Mouse (Mus musculus) midbrain, embryonic 12.5 days (tissue): ENCODE data around the gene Ppan. TPM values are rescaled to one million over a fixed set of nuclear protein-coding genes. Genes with fewer than 3 reads are reported as not detected.
A peak's percentile ranks its signal among the peaks of the same experiment; 100 is the strongest.

Experiments
- ATAC-seq: fragments of 200-750 bp; cut with Nextera tagmentation; 2 replicates; pipeline ENCODE4 v1.8.0; 2017; ENCODE audit warnings: low read depth, moderate TSS enrichment, moderate library complexity; ENCODE audit not compliant: low FRiP score
- H3K27ac ChIP-seq: fragments of 300-500 bp; sonication (generic); replicated peaks from 2 replicates; pipeline ENCODE4 v1.5.1; 2016; ENCODE audit warnings: mild to moderate bottlenecking
- H3K27me3 ChIP-seq: fragments of 300-500 bp; sonication (generic); 2 replicates; pipeline ENCODE4 v1.6.1; 2016; ENCODE audit warnings: mild to moderate bottlenecking
- H3K36me3 ChIP-seq: fragments of 300-500 bp; sonication (generic); 2 replicates; pipeline ENCODE4 v1.6.1; 2016
- H3K4me1 ChIP-seq: fragments of 300-500 bp; sonication (generic); 2 replicates; pipeline ENCODE4 v1.6.1; 2016
- H3K4me2 ChIP-seq: fragments of 300-500 bp; sonication (generic); replicated peaks from 2 replicates; pipeline ENCODE4 v1.6.1; 2016; ENCODE audit warnings: mild to moderate bottlenecking, moderate library complexity
- H3K4me3 ChIP-seq: fragments of 300-500 bp; sonication (generic); 2 replicates; pipeline ENCODE4 v1.5.1; 2016; ENCODE audit warnings: mild to moderate bottlenecking
- H3K9ac ChIP-seq: fragments of 300-500 bp; sonication (generic); replicated peaks from 2 replicates; pipeline ENCODE4 v1.6.1; 2016; ENCODE audit warnings: mild to moderate bottlenecking, moderate library complexity
- H3K9me3 ChIP-seq: fragments of 300-500 bp; sonication (generic); 2 replicates; pipeline ENCODE4 v1.6.1; 2016; ENCODE audit warnings: mild to moderate bottlenecking
- WGBS: fragments of 180-500 bp; shearing (Covaris S2); methylation state at CpG from one replicate; pipeline ENCODE4 v1.1.7; 2016; 5-methylcytosine and 5-hydroxymethylcytosine counted together
- microRNA-seq: library from miRNA; unstranded; fragments of <30 nt; microRNA quantifications from one replicate; pipeline ENCODE4, GENCODE M21; 2017
- polyA plus RNA-seq: library from polyadenylated mRNA; unstranded; fragments of >200 nt; fragmentation: Nextera tagmentation; extraction: Ambion mirVana; gene quantifications from 2 replicates; pipeline ENCODE4 v1.2.1, GENCODE M21; 2016

Gene Ppan
- polyA plus RNA-seq, 1 experiment from 2014 or later = 62.7 TPM

DNA sequence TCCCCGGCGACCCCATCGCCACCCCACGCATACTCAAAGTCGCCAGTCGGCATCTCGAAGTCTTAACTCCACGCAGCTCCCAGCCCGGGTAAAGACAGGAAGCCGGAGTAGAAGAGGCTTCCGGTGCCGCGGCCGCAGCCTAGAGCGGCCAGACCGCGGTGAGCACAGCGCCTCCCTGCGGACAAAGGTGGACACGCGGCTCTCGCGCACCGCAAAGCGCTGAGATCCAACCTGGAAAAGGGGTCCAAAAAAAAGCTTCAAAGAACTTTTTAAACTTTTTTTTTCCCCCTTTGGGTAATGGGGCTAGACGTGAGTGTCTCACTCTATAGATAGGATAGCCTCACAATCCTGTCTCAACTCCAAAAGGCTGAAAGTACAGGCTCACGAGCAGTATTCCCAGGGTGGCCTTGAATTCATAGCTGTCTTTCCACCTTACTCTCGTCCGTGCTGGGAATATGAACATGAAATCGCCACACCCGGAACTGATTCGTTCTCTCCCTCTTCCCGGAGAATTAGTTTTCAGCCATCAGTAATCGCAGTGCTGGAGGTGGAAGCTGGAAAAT is 10.6 kb downstream of the Ppan start, which contains the start of gene Eif3g:
Gene Eif3g (minus strand): TSS at position 113 of the 563 bp plus-strand sequence.
- Histone ChIP-seq H3K9me3 (no peaks in the 10 kb centered on the region), H3K9ac (peak within 1 kb of the TSS; percentile 89), H3K27me3 (no peaks in the 10 kb centered on the region), H3K4me3 (peak within 1 kb of the TSS; percentile 99), H3K36me3 (peaks cover 34% of the 10 kb centered on the region), H3K4me1 (peaks cover 14% of the 10 kb centered on the region), H3K4me2 (peak within 1 kb of the TSS; percentile 99), H3K27ac (peak within 1 kb of the TSS; percentile 11; the same call in 1 of the 2 replicates)
- ATAC-seq = peak; percentile 86
- WGBS = 6% methylated on average over 34 of the region's 34 CpGs

DNA sequence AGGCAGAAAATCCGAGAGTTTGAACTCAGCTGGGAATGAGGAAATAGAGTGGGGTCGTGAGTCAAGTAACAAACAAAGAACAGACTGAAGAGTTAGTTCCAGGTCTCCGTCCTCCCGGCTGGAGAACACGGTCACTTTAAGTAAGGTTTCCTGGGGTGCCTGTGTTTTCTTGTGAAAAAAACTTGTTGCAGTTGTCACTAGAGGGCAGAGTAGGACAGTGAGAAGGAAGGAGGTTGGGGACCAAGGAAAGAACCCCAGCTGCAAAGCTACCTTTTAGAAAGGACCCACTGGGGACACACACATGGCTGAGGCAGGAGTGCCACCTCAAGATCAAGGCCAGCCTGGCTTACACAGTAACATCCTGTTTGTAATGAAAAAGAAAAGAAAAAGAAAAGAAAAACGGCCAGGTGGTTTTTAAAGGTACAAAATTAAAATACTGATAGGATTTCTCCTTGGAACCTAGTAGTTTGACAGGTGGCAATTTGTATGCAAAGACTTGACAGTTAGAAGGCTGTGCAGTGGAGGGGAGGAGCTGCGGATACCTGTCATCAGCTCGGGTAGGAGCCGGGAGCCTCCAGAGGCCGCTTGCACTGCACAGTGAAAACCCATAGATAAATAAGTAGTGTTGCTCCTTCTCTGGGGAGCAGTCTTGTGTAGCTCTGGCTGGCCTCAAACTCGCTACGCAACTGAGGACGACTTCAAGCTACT is 13.6 kb downstream of the Ppan start:
- no peaks in the 10 kb centered on the region for H3K27me3 ChIP-seq
- no peak overlapping the region for H3K4me3 ChIP-seq
- no peak for ATAC-seq
- H3K9ac ChIP-seq = no peak overlapping the region
- H3K4me2 ChIP-seq = no peak overlapping the region
- H3K4me1 ChIP-seq = peaks cover 14% of the 10 kb centered on the region
- H3K9me3 ChIP-seq = no peaks in the 10 kb centered on the region
- H3K27ac ChIP-seq = no peak overlapping the region
- H3K36me3 ChIP-seq = peaks cover 29% of the 10 kb centered on the region
- WGBS = 21% methylated on average over 13 of the region's 13 CpGs

DNA sequence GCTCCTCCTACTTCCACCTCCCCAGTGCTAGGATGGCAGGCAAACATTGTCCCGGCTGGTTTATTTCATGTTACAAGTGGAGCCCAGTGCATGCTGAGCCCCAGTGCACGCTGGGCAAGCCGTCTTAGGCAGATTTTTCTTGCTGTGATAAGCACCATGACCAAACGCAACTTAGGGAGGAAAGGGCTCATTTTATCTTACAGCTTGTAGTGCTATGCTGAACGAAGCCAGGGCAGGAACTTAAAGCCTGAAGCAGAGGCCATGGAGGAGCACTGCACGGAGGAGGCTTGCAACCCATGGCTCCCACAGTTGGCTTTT is 14.2 kb downstream of the Ppan start:
- no peak overlapping the region for H3K4me3 ChIP-seq
- no peak for ATAC-seq
- H3K4me2 ChIP-seq = no peak overlapping the region
- peaks cover 9% of the 10 kb centered on the region for H3K4me1 ChIP-seq
- no peak overlapping the region for H3K9ac ChIP-seq
- H3K27me3 ChIP-seq = no peaks in the 10 kb centered on the region
- H3K36me3 ChIP-seq = peaks cover 30% of the 10 kb centered on the region
- H3K9me3 ChIP-seq = no peaks in the 10 kb centered on the region
- WGBS = 42% methylated on average over 6 of the region's 6 CpGs
- H3K27ac ChIP-seq = no peak overlapping the region

DNA sequence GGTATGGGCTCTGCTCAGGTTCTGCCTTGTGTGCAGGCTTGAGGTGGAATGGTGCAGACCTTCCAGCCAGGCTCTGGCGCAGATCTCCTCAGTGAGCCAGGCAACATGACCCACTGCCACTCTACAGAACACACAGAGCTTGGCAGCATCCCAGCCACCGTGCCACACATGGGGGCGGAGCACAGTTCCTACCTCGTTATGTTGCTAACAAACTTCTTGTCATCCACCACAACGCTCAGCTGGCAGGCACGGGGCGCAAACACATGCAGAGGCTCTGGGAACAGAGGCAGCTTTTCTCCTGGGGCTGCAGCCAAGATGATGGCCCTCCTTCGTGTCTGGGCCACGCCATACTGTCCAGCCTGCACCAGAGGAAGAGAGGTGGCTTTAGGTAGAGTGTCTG is 22.0 kb downstream of the Ppan start:
- Histone ChIP-seq H3K27ac (no peak overlapping the region), H3K4me2 (no peak overlapping the region), H3K4me3 (no peak overlapping the region), H3K9me3 (no peaks in the 10 kb centered on the region), H3K4me1 (no peaks in the 10 kb centered on the region), H3K36me3 (peaks cover 99% of the 10 kb centered on the region), H3K27me3 (no peaks in the 10 kb centered on the region), H3K9ac (no peak overlapping the region)
- no peak for ATAC-seq
- WGBS = 94% methylated on average over 9 of the region's 9 CpGs

DNA sequence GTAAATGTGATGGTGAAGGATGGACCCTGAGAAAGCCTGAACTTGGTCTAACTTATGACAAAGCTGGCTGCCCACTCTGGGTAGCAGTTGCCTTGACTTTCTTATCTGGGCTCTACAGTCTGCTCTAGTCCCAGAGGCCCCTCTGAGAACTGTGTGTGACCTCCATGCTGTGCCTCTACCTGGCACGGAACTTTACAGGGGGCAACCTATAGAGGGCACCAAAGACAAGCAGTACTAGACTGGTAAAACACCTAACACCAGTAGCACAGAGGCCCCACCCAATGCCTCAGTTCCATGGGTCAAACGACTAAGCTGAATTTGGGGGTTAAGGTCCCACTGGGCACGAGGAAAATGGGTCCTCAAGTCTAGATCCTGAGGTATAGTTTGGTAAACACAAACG is 28.2 kb downstream of the Ppan start:
- Histone ChIP-seq H3K9ac (no peak overlapping the region), H3K4me2 (no peak overlapping the region), H3K4me3 (no peak overlapping the region), H3K27me3 (no peaks in the 10 kb centered on the region), H3K27ac (no peak overlapping the region), H3K9me3 (no peaks in the 10 kb centered on the region), H3K4me1 (no peaks in the 10 kb centered on the region), H3K36me3 (peaks cover 100% of the 10 kb centered on the region)
- WGBS = 94% methylated on average over 4 of the region's 4 CpGs
- ATAC-seq = no peak

DNA sequence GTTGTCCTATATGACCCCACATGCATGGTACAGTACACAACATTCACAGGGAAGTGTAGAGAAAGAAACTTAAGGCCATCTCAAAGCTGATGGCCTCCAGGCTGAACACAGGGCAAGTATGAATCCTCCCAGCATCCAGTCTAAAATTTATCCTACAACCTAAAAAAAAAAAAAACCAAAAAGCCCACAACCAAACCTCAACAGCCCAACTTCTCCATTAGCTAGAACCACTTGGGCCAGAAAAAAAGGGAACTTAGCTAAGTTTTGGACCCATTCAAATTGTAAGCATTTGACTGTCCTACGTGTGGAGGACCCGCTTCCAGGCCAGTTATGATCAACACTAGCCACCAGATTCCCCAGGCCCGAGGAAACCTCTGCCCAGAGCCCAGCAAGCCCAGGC is 35.3 kb downstream of the Ppan start:
- H3K36me3 ChIP-seq = peaks cover 98% of the 10 kb centered on the region
- H3K9ac ChIP-seq = no peak overlapping the region
- no peak overlapping the region for H3K27ac ChIP-seq
- no peak for ATAC-seq
- H3K4me2 ChIP-seq = no peak overlapping the region
- no peak overlapping the region for H3K4me3 ChIP-seq
- 95% methylated on average over 3 of the region's 3 CpGs for WGBS
- no peaks in the 10 kb centered on the region for H3K27me3 ChIP-seq
- no peaks in the 10 kb centered on the region for H3K4me1 ChIP-seq
- no peaks in the 10 kb centered on the region for H3K9me3 ChIP-seq

Small RNA genes lying within 50 kb of the gene (microRNA-seq; reads per million reads assigned to microRNA genes)
- gene Mir7081 = not detected

Other genes with a start within 250 kb of the Ppan start
- gene Ubl5, start 245.3 kb upstream of the Ppan start, polyA plus RNA-seq = 463 and 492 TPM in 2 replicates
- gene Fbxl12, start 243.4 kb upstream of the Ppan start, polyA plus RNA-seq = 19.2 and 20.5 TPM in 2 replicates
- 54.6 and 54.8 TPM in 2 replicates for gene Pin1, start 236.1 kb upstream of the Ppan start, polyA plus RNA-seq
- 40.8 and 42.9 TPM in 2 replicates for gene Olfm2, start 141.8 kb upstream of the Ppan start, polyA plus RNA-seq
- gene Col5a3, start 73.1 kb upstream of the Ppan start, polyA plus RNA-seq = 0.63 and 0.84 TPM in 2 replicates
- gene Rdh8, start 69.7 kb upstream of the Ppan start, polyA plus RNA-seq = not detected in 2 replicates
- 1.3 and 1.8 TPM in 2 replicates for gene A230050P20Rik, start 19.5 kb upstream of the Ppan start, polyA plus RNA-seq
- 4.3 TPM in 2 replicates for gene Angptl6, start 8.4 kb upstream of the Ppan start, polyA plus RNA-seq
- gene Eif3g, start 10.4 kb downstream of the Ppan start, polyA plus RNA-seq = 298 and 321 TPM in 2 replicates
- gene Dnmt1, start 71.7 kb downstream of the Ppan start, polyA plus RNA-seq = 109 and 113 TPM in 2 replicates
- 20.6 and 22.6 TPM in 2 replicates for gene S1pr2, start 88.6 kb downstream of the Ppan start, polyA plus RNA-seq
- 101 and 109 TPM in 2 replicates for gene Mrpl4, start 114.6 kb downstream of the Ppan start, polyA plus RNA-seq
- 3.5 and 5.0 TPM in 2 replicates for gene Icam1, start 127.8 kb downstream of the Ppan start, polyA plus RNA-seq
- 1.1 and 1.3 TPM in 2 replicates for gene Icam4, start 141.2 kb downstream of the Ppan start, polyA plus RNA-seq
- gene Icam5, start 143.9 kb downstream of the Ppan start, polyA plus RNA-seq = 0.08 TPM in 1 of 2 replicates, not detected in the other
- gene Zglp1, start 178.9 kb downstream of the Ppan start, polyA plus RNA-seq = 0.98 and 3.1 TPM in 2 replicates
- gene Gm49373, start 184.9 kb downstream of the Ppan start, polyA plus RNA-seq = 0.89 and 1.6 TPM in 2 replicates
- gene Fdx1l, start 185.4 kb downstream of the Ppan start, polyA plus RNA-seq = 38.0 and 40.7 TPM in 2 replicates
- gene Gm38431, start 203.8 kb downstream of the Ppan start, polyA plus RNA-seq = 2.3 and 2.9 TPM in 2 replicates
- 66.7 and 69.8 TPM in 2 replicates for gene Raver1, start 203.8 kb downstream of the Ppan start, polyA plus RNA-seq
- 12.8 and 14.1 TPM in 2 replicates for gene Tyk2, start 243.1 kb downstream of the Ppan start, polyA plus RNA-seq